Mouse (Mus musculus): Measurements from ENCODE around the gene Nkx1-2.

Gene Nkx1-2

GRCm38 (mm10) chr7:132568817-132569216 lies 30.6 kb downstream of the Nkx1-2 start:
- DNase-seq (ENCODE audit: low read depth, low spot score) = no peak

DNA sequence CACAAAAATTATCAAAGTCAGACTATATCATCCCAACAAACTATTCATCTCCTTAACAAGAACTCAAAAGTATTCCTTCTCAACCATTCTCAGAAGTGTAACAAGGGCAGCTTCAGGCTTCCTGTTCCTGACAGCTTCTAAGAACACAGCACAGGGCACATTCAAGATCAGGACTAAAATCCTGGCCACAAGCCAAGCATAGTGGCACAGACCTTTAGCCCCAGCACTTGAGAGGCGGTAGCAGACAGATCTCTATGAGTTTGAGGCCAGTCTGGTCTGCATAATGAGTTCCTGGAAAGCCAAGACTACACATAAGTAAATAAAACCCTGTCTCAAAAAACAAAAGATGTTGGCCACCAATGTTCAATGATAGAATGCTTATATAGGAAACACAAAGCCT lies 33.6 kb downstream of the Nkx1-2 start:
- DNase-seq (ENCODE audit: low read depth, low spot score) = no peak

DNA sequence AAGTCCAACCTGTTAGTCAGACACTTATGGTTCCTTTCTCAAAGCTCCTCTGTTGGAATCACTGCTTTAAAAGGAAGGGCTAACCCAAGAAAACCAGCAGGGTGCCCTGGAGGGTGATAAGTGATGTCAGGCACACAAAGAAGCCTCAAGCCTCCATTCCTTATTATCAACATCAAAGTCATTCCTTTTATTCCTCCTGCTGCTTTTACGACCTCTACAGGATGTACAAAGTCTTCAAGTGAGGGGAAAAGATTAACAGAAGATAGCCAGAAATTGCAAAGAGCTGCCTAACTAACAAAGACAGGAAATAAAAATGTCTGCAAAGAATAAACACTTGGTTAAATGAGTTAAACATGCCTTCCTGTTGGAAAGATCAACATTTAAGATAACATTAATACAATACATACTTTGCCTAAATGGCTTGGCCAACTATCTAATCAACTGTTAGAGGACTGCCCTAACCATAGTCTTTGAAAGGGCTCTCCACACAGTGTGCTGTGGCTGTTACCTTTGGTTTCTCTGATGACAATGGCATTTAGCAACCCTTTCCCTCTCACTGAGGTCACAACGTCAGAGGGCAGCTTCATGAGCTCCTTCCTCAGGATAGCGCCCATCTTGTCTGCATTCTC lies 40.2 kb downstream of the Nkx1-2 start:
- no peak for DNase-seq (ENCODE audit: low read depth, low spot score)

DNA sequence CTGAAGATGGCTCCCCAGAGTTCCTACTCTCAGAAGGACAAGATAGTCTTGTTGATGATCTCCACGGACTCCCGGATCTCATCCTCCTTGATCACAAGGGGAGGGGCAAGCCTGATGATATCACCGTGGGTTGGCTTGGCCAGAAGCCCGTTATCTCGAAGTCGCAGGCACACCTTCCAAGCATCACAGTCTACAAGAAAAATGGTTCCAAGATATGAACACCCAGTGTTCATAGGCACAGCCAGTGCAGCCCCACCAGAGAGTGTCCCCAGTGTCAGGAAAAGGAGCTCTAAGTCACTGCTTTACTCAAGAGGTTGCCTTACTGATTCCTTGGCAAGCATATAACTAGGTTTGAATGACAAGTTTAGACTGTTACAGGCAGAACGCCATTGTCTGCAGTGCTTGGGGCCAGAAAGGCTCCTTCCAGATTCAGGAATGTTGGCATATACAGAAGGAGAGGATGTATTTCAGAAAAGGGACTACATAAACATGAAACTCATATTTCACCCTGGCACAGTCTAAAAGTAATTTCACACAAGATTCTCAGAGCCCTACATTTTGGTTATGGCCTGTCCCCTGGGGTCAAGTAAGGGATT lies 41.2 kb downstream of the Nkx1-2 start:
- DNase-seq (ENCODE audit: low read depth, low spot score) = no peak

DNA sequence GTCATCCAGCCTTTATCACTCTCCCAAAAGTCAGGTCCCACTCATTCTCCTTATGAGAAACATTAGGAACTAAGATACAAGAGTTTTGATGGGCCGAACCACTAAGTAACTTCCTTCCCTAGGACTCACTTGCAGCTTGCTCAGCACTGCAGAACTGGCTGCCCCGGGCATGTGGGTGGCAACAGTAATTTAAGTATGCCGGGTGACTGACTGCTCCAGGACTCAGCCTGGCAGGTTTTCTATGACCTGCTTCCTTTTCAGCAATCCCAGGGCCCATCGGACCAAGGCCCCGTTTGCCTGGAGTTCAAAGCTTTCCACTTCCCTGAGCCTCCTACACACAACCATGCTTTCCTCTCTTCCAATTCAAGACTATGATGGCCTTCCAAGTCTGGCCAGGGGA lies 42.9 kb downstream of the Nkx1-2 start:
- DNase-seq (ENCODE audit: low read depth, low spot score) = no peak

GRCm38 (mm10) chr7:132555911-132556310 lies 43.5 kb downstream of the Nkx1-2 start:
- DNase-seq (ENCODE audit: low read depth, low spot score) = no peak

DNA sequence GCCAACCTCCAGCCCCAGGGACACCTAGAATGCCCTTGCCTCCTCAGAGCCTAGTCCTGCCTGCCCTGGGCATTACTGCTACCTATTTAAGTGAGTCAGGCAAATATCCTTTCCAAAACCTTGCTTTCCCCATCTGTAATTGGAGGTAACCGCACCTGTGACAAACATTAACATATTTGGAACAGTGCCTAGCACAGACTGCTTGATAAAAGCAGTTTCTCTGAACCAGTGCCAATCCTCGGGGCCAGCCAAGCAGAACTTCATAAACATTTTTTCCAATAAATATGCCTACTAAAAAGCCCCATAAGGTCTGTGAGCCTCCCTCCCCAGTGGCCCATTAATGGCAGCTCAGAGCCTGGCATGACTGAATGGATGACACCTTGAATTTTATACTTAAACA lies 45.3 kb downstream of the Nkx1-2 start:
- DNase-seq (ENCODE audit: low read depth, low spot score) = no peak

DNA sequence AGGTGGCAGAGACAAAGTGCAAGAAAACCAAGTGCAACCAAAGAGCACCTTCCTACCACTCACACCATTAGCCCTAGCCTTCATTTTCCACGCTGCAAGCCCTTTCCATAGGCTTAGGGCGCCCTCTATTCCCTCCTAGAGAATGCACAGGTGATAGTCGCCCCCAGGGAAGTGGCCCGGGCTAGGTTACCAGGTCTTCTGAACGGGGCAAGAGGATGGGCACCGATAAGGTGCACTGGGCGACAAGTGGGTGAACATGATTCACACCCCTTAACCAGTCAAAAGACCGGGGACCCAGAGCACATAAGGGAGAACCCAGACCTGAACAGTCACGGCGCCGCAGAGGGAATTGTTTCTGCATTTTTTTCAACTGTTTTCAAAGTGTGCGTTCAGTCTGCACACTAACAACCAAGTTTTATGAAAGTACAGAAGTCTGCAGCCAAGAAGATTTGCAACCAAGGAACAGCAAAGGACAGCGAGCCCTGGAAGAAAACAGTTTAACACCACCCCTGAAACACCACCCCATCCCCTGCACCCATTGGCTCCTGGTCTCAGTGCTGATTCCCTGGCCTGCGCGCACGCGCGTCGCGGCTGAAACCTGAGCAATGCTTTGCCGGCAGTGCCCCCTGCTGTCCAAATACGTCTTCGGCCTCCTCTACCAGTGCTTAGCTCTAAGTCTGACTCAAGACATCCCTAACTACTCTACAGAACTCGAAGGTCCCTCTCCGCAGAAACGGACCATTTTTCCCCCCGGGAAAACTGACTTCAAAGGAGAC lies 47.9 kb downstream of the Nkx1-2 start:
- peak; percentile 90 for DNase-seq (ENCODE audit: low read depth, low spot score)

DNA sequence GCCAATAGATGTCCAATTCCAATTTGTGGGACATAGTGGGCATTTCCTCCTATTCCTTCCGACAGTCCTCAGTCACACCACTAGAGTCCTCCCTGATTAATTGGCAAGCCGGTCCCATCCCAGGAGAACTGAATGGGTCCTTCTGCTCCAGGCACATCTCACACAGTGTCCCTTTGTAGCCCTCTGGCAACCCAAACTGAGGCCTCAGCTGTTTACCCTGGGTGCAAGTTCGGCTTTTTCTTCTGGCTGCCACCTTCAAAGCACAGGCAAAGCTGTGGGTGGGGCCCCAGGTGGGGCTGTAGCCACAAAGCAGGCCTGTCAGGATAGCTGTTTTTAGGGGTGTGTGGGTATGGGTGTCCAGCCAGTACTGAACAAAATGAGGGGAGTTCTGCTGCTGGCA lies 52.3 kb downstream of the Nkx1-2 start:
- no peak for DNase-seq (ENCODE audit: low read depth, low spot score)
